Mouse (Mus musculus) c-Kit-positive CD71-positive TER-119-positive erythroid progenitor cells, embryonic 14.5 days (primary cell): ENCODE data around the gene D7Ertd443e.

Source experiments
- DNase-seq: peaks from one replicate; pipeline ENCODE4 v3.0.0-alpha.2; 2013; ENCODE audit warnings: low spot score

Gene D7Ertd443e

GRCm38 (mm10) chr7:134385561-134385960, at the start of gene D7Ertd443e:
Gene D7Ertd443e, minus strand, starts transcription at chr7:134385661.
- DNase-seq: no peak

- DNase-seq: no peak
Observed at GRCm38 (mm10) chr7:134431681-134432080, 46.2 kb upstream of the D7Ertd443e start.

- DNase-seq: no peak
Observed at GRCm38 (mm10) chr7:134428676-134429075, 43.2 kb upstream of the D7Ertd443e start.

GRCm38 (mm10) chr7:134415014-134415413, 29.6 kb upstream of the D7Ertd443e start:
- no peak for DNase-seq

GRCm38 (mm10) chr7:134414005-134414690, 28.7 kb upstream of the D7Ertd443e start:
- peak; percentile 14 for DNase-seq

- no peak for DNase-seq
Observed at GRCm38 (mm10) chr7:134408641-134409040, 23.2 kb upstream of the D7Ertd443e start.

- no peak for DNase-seq
Observed at GRCm38 (mm10) chr7:134400746-134401145, 15.3 kb upstream of the D7Ertd443e start.

GRCm38 (mm10) chr7:134396769-134397168, 11.3 kb upstream of the D7Ertd443e start:
- no peak for DNase-seq

GRCm38 (mm10) chr7:134382791-134383190, 2.7 kb downstream of the D7Ertd443e start:
- DNase-seq: no peak

- DNase-seq: no peak
Observed at GRCm38 (mm10) chr7:134381407-134381861, 4.0 kb downstream of the D7Ertd443e start.

- DNase-seq: peak; percentile 5
Observed at GRCm38 (mm10) chr7:134378273-134378672, 7.2 kb downstream of the D7Ertd443e start.

GRCm38 (mm10) chr7:134376786-134377185, 8.7 kb downstream of the D7Ertd443e start:
- no peak for DNase-seq

- DNase-seq: no peak
Observed at GRCm38 (mm10) chr7:134372276-134372675, 13.2 kb downstream of the D7Ertd443e start.

- DNase-seq: no peak
Observed at GRCm38 (mm10) chr7:134369241-134369640, 16.2 kb downstream of the D7Ertd443e start.

- no peak for DNase-seq
Observed at GRCm38 (mm10) chr7:134362257-134362870, 23.1 kb downstream of the D7Ertd443e start.

GRCm38 (mm10) chr7:134348825-134349224, 36.6 kb downstream of the D7Ertd443e start:
- no peak for DNase-seq

GRCm38 (mm10) chr7:134342202-134342601, 43.3 kb downstream of the D7Ertd443e start:
- no peak for DNase-seq

GRCm38 (mm10) chr7:134335951-134336350, 49.5 kb downstream of the D7Ertd443e start:
- DNase-seq: no peak

GRCm38 (mm10) chr7:134320979-134321378, 64.5 kb downstream of the D7Ertd443e start:
- no peak for DNase-seq

GRCm38 (mm10) chr7:134302084-134302483, 83.4 kb downstream of the D7Ertd443e start:
- DNase-seq: no peak

- peak; percentile 13 for DNase-seq
Observed at GRCm38 (mm10) chr7:134301285-134301684, 84.2 kb downstream of the D7Ertd443e start.

GRCm38 (mm10) chr7:134292750-134293149, 92.7 kb downstream of the D7Ertd443e start:
- DNase-seq: no peak

GRCm38 (mm10) chr7:134289611-134290301, 95.7 kb downstream of the D7Ertd443e start:
- no peak for DNase-seq
